Mouse (Mus musculus) myocyte (in vitro differentiated cells): ENCODE measurements around the gene Rgcc.

ENCODE experiments used
- E2F4 ChIP-seq: IDR thresholded peaks from one replicate; pipeline ENCODE4 v1.6.1; 2011; ENCODE audit warnings: mild to moderate bottlenecking, control low read depth, moderate library complexity; ENCODE audit not compliant: insufficient read depth
- MAX ChIP-seq: IDR thresholded peaks from one replicate; pipeline ENCODE4 v1.6.1; 2011; ENCODE audit warnings: low read depth, mild to moderate bottlenecking, control low read depth
- MYOD1 ChIP-seq, 3 experiments: IDR thresholded peaks; one replicate each; pipeline ENCODE4 v1.6.1; 2011; ENCODE audit warnings: control low read depth in 2 of 3, low read depth in 2 of 3, mild to moderate bottlenecking in 2 of 3, moderate library complexity in 1 of 3; ENCODE audit not compliant: insufficient read length in 2 of 3, control insufficient read depth in 1 of 3
- MYOG ChIP-seq, 3 experiments: IDR thresholded peaks; one replicate each; pipeline ENCODE4 v1.6.1; 2011; ENCODE audit warnings: control low read depth in 2 of 3, low read depth in 2 of 3, mild to moderate bottlenecking in 2 of 3; ENCODE audit not compliant: insufficient read length in 2 of 3, control insufficient read depth in 1 of 3, insufficient read depth in 1 of 3
- POLR2A ChIP-seq: IDR thresholded peaks from one replicate; pipeline ENCODE4 v1.6.1; 2011; ENCODE audit warnings: low read depth, mild to moderate bottlenecking, control low read depth, moderate library complexity; ENCODE audit not compliant: insufficient read length
- POLR2AphosphoS2 ChIP-seq: IDR thresholded peaks from one replicate; pipeline ENCODE4 v1.6.1; 2011; ENCODE audit warnings: low read depth, control low read depth; ENCODE audit not compliant: insufficient read length
- SRF ChIP-seq: IDR thresholded peaks from one replicate; pipeline ENCODE4 v1.6.1; 2011; ENCODE audit warnings: low read depth; ENCODE audit not compliant: control insufficient read depth, insufficient read length
- USF1 ChIP-seq: IDR thresholded peaks from one replicate; pipeline ENCODE4 v1.6.1; 2011; ENCODE audit warnings: low read depth, mild to moderate bottlenecking, control low read depth, moderate library complexity

GRCm38 (mm10) chr14:79312719-79313118 lies 11.3 kb upstream of the Rgcc start:
- TF ChIP-seq E2F4 (no peak), MAX (no peak), POLR2A (no peak), USF1 (no peak), MYOG (IDR thresholded peaks at IDR 0.05; ENCODE audit: control insufficient read depth in 1 of 3, insufficient read depth in 1 of 3, insufficient read length in 2 of 3, low read depth in 2 of 3) (no peak), SRF (no peak), POLR2AphosphoS2 (no peak), MYOD1 (IDR thresholded peaks at IDR 0.05; ENCODE audit: control insufficient read depth in 1 of 3, insufficient read length in 2 of 3, low read depth in 2 of 3) (no peak)
